Mouse (Mus musculus) G1E (cell line): ENCODE measurements around the gene Cdh1.

Experiments used
- CTCF ChIP-seq: IDR thresholded peaks from 2 replicates; pipeline ENCODE4 v1.5.1; 2012; ENCODE audit warnings: low read depth, low read length, inconsistent platforms, mixed read lengths
- GATA1 ChIP-seq: IDR thresholded peaks from 2 replicates; pipeline ENCODE4 v1.6.1; 2012; ENCODE audit warnings: borderline replicate concordance, low read length, inconsistent platforms, mixed read lengths
- GATA2 ChIP-seq: IDR thresholded peaks from 2 replicates; pipeline ENCODE4 v1.6.1; 2012; ENCODE audit warnings: low read depth, low read length, inconsistent platforms, borderline replicate concordance
- POLR2AphosphoS5 ChIP-seq: IDR thresholded peaks from 2 replicates; pipeline ENCODE4 v1.6.1; 2012; ENCODE audit warnings: low read depth, low read length, inconsistent platforms; ENCODE audit not compliant: insufficient replicate concordance
- TAL1 ChIP-seq: conservative IDR thresholded peaks from 2 replicates; pipeline ENCODE4 v1.6.1; 2012; ENCODE audit warnings: low read depth, low read length, inconsistent platforms, mixed read lengths

DNA sequence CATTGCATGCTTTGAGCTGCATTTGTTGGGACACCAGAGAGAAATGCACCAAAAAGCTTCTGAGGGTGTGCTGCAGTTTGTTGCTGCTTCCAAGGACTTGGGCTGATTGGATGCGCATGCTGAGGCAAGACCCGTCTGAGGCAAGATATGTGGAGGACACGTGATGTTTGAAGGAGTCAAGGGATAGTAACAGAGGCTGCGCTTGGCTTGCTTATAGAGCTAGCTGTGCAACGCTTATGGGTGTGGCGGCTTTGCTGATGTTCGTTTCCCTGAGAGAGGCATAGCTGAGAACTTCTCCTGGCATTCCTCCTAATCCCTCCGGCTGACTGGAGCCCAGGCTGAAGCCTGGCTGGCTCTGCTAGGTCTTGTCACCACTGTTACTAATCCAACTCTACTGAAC lies 16.3 kb upstream of the Cdh1 start:
- TF ChIP-seq GATA1: no peak
- no peak for TF ChIP-seq CTCF
- TF ChIP-seq POLR2AphosphoS5: no peak
- TF ChIP-seq TAL1: no peak
- TF ChIP-seq GATA2: no peak
